Mouse (Mus musculus) inflammation-experienced regulatory T-cells, adult 6 months (primary cell): ENCODE data around the gene Tanc1. TPM values are rescaled to one million over a fixed set of nuclear protein-coding genes. Genes with fewer than 3 reads are reported as not detected.

Source experiments
- ATAC-seq: one replicate; pipeline ENCODE4 v1.8.0; 2017
- polyA plus RNA-seq, 3 experiments: library from polyadenylated mRNA; unstranded; fragments of 100-300 nt; shearing (Covaris generic); gene quantifications; one replicate each; pipeline ENCODE4 v1.2.1; 2017

Tanc1 gene
- polyA plus RNA-seq, 3 experiments from 2014 or later: 4.7 to 13.5 (median 9.6) TPM

DNA sequence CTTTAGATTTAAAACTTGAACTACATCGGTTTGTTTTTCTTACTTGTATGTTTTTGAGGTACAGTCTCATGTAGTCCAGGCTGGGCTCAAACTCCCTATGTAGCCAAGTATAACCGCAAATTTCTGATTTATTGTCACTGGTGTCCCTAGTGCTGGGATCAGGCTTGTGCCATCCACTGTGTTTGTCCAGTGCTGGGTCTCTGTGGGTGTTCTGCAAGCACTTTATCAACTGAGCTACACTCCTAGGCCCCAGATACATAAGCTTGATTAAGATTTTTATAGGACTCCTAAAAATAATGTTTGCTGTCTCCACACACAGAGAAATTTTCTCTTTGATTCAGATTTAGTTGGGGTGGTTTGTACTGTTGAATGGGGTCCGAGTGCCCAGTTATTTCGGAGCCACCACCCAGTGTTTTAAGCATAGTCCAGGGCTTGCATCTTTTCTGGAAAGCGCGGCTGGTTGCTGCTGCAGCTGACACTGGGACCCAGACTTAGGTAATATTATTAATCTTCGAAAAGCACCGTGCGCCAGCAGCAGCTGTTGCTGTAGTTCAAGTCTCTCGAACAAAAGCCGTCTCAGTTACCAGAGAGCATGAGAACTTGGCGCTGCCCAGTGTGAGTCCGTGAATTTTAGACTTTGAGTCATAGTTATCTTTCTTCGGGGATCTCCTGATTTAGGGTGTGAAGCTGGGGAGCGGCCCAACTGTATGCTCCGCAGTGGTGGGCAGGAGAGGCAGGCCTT, 73.2 kb downstream of the Tanc1 start:
- no peak for ATAC-seq

DNA sequence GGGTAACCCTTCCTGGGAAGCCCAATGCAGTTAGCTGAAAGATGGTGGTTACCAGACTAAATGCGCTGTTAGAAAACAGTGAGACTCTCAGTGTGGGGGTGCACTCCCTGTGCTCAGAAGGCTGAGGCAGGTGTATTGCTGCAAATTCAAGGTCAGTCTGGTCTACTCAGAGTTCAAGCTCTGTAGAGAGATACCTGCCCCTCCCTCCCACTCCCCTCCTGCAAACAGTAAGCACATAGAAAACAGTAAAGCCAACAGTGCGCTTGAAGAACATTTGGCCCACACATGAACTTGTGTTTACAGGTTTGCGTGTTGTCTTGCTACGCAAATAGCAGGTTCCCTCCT, 73.7 kb downstream of the Tanc1 start:
- ATAC-seq: no peak

DNA sequence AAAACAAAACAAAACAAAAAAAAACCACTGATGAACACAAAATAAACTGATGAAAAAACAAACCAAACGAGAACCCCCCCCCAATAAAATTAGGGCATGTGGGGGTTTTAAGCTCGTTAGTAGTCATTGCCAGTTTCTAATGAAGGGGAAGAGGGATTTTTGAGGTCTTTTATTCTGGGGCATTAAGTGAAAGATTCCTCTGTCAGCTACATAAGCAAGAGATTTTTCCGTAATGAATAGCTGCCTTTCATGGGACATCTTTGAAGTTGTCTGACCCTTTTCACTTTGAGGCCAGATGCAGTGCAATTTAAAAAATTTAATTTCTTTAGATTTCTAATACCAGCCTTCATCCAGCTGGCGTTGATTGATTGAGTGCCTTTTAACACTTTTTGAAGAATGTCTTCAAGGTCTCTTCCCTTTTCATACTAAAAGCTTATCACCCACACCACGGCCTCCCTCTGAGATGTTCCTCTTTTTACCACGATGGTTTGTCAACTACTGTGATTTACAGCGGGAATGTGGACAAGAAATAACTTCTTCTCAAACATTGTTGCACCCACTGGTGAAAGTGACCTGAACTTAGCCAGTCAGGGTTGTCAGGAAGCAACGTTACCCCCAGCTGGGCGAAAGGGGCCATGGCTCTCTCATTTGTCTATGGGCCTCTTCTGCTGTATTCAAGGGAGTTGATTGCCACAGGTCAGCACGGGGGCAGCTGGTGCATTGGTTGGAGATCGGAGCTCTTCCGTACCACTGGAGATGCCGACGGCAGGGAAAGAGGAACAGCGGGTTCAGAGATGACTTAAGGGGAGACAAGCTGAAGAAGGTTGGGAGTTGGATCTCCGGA, 76.6 kb downstream of the Tanc1 start:
- no peak for ATAC-seq

DNA sequence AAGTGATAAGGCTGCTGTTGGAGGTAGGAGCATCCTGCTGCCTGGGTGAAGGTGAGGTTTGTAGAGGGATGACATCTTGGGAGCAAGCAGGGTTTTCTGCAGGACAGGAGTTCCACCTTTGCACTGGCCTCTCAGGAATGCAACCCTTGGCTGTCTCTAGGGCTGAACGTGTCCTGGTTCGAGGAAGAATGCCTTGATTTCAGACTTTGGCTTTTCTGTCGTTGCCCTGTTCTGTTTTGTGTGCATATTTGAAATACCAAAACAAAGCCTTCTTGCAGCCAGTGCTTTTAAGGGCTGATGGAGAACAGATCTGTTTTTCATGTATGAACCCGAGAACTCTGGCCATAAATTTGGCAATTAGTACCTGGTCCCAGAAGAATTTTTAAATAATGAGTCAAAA, 79.3 kb downstream of the Tanc1 start:
- ATAC-seq: no peak

DNA sequence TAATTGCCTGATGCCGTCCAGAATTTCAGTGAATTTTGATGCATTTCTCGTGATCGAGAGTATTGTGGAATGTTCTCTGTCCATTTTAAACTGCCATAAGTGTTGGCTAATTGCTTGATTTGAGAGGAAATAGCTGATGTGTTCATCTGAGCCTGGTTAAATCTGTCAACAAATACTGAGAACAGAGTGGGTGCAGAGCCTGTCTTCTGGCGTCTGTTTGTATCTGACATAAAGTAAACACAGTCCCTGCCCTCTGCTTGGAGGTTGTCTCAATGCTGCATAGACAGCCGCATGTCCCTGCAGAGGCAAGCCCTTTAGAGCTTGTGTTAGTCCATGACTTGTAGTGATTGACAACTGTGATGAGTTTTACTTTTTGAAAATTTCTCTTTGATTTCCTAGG, 81.6 kb downstream of the Tanc1 start:
- no peak for ATAC-seq

DNA sequence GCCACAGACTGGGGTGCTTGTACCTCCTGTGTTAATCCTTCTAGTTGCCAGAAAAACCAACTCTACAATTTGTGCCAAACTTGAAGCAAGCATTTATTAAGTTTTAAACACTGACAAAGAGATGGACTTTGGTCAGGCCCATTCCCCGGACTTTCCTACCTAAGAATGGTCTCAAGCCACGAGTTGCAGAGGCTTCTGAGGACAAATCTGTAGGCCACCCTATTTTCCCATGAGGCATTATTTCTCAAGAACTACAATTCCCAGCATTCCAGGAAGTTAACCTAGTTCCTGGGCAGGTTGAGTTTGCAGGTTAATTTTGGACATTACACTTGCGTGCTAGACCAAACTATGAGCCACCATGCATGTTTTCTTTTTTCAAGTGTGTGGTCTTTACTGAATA, 85.3 kb downstream of the Tanc1 start:
- ATAC-seq: no peak

DNA sequence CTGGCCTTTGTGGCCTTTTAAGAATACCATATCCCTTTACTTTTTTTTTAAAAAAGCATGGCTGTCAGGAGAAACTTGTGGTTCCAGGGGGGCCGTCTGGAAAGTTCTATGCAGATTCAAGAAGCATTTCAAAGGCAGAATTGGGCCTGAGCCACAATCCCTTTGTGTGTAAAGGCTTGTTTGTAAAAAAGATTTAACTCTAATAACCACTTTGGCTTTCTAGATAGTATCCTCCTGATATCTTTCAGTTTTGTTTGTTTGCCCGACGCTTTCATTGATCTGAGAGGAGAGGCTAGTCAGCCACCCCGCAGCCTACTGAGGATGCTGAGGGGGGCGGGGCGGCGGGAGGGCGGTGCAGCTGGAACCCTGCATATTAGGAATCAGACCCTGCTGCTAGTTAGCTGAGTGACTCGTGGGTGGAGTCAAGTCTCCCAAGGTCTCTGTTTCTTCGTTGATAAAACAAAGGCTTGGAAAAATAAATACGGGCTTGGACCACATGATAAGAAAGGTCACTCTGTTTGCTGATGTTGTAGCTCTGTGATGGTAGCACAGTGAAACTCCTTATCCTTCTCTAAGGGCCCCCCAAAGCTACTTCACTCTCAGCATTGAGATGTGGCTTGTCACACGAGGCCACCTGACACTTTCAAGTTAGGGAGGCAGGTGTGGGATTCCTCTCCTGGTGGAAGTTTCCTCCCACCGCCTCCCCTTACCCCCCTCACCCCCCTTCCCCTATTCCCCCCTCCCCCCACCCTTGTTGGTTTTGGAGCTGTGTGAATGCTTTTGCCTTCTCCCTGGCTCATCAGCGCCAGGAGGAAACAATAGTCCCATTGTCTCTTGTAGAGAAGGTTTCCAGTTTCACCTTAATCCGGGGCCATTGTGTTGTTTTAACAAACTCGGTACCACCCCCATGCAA, 86.1 kb downstream of the Tanc1 start:
- ATAC-seq: no peak

DNA sequence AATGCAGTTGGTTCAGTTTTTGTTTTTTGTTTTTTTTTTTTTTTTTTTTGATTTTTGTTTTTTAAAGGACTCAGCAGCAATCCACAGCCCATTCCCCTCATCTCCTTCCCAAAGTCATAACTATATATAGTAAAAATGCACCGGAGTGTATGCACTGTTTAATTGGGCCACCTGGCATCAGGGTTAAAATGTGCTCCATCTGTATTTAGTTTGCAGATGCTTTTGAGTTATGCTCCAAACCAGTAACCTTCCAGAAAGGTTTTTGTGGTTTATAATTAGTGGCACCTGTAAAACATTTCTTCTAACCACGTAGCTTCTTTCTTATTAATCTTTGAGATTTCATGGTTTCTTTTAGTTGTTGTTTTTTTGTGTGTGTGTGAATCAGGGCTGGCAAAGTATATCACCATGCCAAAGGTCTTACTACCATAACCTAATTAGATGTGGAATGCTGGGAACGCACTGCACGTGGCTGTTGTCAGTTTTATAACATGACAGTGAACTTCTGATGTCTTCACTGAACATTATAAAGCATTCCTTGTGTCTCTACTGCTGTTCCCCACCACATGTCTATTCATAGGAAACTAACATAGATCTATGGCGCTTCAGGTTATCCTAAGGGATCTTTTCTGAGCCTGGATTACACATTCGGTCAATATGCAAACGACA, 86.9 kb downstream of the Tanc1 start:
- no peak for ATAC-seq

DNA sequence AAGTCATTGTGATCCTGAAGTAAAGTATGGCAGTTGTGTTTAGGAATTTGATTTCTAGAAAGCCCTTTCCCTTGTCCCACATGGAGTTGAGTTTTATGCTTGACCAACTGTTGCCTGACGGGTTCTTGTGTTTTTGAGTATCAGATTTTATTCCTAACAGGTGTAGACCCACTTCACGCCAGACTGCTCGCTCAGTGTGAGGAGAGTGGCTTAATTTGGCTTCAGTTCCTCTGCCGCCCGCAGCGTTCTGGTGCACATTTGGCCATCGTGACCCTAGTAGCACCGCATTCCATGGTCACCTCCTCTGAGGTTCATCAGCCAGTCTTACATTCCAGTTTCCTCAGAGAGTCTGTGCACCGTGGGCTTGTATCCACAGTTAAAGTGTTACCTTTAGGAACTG, 88.1 kb downstream of the Tanc1 start:
- ATAC-seq: no peak

DNA sequence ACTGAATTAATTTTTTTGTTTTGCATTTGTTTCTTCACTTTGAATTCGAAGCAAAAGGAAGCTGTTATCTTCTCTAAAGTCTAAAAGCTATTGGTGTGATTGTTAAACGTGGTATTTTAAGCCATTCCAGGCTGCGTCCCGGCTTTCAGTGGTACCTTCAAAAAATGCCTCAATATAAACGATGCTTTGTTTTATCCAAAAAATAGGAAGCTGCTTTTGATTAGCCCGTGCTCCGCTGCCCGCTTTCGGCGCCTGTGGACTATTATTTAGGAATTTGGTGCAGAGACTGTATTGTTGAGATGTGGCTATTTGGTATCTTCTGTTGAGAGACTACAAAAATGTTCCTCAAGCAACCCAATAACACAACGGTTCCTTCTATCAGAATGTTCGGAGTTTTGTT, 93.4 kb downstream of the Tanc1 start:
- ATAC-seq: no peak

DNA sequence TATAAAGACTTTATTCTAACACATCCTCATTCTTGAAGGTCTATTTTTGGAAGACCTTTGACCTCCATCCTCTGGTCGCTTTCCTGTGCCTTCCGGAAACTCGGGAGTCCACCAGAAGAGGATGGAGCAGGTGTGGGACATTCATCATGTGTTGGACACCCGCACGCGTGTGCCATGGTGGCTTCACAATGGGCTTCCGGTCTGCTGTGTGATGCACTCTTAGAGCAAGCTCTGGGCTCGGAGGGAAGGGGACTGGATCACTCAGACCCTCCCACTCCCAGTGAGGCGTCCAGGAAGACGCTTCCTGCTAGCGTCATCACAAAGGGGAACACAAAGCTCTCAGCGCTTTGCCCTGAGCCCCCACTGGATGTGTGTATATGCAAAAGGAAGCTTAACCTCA, 95.0 kb downstream of the Tanc1 start:
- ATAC-seq: no peak

DNA sequence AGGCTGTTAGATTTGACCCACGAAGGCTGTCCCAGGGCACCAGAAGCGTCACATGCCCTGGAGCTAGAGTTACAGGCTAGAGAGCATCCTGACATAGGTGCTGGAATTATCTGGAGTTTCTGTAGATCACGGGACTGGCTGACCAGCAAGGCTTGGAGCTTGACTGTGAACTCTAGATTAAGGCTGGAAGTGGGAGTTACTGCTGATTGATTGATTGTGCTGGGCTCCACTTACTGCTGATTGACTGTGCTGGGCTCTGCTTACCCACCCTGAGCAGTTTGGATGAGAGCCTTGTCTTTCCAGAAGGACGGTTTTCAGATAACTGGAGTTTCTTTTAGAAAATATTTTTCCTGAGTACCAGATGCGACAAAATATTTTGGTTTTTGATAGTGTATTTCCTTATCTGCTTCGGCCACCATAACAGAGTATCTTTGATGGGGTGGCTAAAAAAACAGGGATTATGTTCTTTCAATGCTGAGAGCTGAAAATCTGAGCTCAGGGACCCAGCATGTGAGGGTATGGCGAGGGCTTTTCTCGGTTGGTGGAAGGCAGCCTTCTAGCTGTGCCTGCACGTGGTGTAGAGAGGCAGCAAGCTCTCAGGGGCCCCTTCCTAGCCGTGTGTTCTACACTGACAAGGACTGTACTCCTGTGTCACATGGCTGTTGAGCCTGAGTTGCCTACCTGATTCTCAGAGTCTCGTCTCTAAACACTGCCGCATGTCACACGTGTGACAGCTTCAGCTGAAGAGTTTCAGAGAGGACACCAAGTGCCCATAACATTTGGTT, 96.3 kb downstream of the Tanc1 start:
- ATAC-seq: no peak

DNA sequence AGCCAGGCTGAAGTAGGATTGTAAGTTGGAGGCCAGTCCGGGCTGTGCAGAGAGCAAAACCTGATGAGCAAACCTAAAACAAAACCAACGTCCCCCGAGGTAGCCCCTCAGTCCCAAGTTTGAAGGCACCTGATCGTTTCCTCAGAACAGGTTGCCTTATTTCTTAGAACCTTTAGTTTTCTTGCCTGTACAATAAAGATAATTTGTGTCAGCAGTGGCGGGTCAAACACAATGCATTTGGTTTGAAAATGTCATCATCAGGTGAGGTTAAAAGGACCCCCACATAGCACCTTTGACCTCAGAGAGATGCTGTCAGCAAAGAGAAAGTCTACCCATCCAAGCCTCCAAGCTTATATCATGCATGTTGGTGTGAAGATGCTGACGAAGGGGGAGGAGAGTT, 98.9 kb downstream of the Tanc1 start:
- ATAC-seq: no peak

DNA sequence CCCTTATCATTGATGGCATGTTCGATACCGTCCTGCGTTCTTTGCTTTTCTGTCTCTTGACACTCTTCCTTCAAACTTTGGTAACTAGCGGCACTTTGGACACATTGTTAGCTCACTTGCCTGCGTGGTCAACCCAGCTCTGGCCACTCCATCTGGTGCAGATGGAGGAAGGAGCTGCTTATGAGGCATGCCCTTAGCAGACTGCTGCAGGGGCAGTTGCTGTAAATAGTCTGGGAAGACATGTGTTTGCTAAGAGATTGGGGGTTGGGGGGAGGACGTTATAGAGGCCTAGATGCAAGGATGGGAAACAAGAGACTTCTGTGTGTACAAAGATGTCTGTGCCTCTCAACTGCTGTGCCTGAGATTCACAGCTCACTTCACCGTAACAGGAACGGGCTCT, 100.2 kb downstream of the Tanc1 start:
- ATAC-seq: no peak

DNA sequence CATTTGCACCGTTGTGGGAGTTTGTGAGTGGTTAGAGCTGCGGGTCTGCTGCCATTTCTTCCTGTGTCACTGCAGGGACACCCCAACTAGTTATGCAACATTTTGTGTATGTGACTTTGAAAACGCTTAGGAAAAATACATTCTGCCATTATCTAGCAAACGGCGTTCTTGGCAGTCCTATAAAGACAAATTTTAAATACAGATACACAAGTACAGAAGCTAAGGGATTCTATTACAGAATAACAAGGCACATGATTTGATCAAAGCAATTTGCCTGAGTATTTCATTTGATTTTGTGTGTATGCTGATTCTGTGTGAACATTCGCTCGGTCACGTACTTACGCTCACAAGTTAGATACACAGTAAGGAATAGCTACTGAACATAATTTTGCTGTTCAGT, 100.6 kb downstream of the Tanc1 start:
- no peak for ATAC-seq

DNA sequence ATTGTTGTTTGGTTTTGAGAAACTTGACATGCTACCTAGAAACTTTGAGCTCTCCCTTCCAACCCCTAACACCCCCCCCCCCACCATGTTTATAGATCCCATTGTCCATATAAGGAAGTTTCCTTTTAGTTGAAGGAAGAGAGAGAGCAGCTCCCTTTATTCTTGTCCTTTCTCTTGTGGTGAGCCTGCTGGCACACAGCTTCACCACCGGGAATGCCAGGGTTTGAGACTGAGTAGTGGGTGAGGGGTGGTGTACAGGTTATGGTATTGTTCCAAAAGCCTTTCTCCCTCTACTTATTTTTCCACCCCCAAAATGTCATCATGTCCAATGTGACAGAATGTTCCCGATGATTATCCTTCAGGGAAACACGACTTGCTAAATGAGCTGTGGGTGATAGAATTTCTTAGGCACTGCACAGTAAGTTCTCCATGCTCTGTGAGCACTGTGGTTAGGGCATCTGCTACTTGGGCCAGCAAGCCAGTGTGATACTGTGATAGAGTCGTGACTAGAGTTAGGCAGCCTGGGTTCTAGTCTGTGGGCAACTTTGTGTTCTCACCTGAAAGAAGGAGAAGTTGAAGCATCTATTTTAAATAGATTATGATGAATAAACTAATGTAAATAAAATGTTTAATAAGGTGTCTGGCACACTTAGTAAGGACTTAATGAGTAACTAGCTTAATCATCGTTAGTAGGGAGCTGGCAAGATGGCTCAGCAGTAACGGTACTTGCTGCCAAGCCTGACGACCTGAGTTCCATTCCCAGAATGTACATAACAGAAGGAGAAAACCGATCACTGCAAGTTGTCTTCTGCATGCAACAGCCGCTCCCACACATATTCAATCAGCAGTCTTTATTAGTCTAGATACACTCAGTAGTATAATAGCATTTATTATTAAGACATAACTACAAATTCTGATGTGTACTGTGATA, 102.0 kb downstream of the Tanc1 start:
- no peak for ATAC-seq

DNA sequence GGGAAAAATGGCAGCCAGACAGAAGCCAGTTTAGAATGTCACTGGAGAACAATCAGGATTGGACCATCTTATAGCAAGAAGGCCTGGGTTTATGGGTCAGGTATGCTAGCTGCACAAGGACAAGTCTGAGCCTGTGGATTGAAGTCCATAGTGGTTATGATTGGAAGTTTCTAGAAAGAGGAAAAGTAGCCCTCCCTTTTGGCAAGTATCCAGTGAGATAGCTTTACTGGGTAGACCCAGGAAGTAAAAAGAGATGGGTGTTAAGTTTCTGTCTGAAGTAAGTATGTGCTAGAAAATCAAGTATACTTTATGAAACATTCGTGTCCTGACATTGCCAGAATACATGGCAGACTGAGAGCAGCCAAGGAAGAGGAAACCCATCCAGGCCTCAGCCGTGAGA, 103.2 kb downstream of the Tanc1 start:
- ATAC-seq: no peak

DNA sequence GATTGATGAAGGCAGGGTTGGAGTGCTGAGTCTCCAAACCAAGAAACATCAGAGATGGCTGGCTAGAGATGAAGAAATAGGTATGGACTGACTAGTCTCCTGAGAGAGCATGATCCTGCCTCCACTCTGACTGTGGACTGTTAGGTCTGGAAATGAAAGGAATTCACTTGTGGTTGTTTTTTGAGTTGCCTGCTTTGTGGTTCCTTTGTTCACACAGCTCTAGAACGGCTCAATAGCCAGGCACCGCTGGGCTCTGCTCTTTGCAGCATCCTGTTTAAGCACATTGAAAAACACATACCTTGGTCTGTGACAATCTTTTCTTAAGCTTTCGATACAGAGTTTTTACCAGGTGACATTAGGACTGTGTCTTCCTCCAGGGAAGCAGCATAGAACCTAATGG, 104.6 kb downstream of the Tanc1 start:
- no peak for ATAC-seq

DNA sequence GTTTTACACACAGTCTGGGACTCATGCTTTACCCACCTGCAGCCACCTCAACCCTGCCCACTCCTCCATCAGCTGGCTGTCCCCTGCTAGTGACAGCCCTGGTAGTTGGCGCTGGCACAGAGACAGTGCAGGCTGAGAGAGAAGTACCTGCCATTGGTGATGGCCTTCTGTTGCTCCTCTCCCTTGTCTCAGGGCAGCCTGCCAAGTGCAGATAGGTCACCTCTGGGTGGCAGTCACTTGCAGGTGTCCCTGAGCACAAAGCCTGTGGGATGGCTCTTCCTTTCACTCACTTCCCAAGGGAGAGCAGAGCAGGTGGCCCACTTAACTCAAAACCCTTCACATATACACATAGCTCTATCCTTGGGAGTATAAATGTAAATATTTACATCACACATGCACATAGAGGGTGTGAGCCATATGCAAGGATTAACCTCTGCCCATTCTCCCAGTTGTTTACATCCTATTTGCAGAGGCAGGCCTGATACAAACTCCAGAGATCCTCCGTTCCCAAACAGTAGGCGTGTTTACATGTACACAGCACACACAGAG, 106.0 kb downstream of the Tanc1 start:
- no peak for ATAC-seq
